Mouse (Mus musculus): ENCODE measurements around the gene Tpcn1.

The Tpcn1 gene

DNA sequence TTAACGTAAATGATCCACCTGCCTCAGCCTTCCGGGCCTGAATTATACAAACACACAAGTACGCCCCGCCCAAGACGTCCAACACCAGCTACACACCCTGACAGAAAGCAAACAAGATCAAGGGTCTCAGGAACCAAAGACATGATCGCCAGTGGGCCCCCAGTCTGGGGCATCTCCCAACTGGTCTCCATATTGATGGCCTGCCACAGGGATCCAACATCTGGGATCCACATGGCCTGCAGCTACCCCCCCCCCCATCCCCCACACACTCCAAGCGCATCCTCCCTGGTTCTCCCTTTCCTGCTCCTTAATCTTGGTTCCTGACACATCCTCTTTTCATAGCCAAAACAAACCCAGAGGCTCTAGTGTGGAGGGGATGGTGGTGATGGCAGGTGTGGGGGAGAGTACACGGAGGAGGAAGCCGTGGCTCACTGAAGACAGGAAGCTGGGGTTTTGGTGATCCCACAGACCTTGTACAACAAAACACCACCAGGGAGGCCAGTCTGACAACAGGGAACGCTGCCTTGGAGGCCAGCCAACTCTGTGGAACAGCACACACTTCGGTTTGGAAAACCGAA lies 9.9 kb downstream of the Tpcn1 start:
- DNase-seq = no peak

DNA sequence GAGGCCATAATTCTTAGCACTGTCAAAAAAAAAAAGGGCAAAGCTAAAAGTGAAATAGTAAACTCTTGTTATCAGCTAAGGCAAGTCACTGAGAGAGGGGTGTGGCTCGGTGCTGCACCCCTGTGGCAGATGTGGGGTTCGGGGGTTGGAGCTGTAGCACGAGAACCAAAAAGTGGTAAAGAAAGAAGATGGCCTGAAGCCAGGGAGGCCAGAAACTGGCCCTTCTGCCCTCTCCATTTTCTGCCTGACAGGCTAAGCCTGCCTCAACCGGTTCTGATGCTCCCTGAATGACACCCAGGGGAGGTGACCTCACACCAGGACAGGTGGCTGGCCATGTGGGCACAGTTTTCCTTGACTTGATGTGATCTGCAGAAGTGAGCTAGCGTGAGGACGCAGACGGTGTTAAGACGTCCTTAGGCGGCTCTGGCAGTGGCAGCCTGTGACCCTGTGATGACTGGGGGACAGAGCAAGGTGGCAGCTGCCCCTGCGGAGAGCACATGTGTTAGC lies 10.5 kb downstream of the Tpcn1 start:
- no peak for DNase-seq

- DNase-seq = no peak
These were observed 11.6 kb downstream of the Tpcn1 start for GRCm38 (mm10) chr5:120576781-120577301.

DNA sequence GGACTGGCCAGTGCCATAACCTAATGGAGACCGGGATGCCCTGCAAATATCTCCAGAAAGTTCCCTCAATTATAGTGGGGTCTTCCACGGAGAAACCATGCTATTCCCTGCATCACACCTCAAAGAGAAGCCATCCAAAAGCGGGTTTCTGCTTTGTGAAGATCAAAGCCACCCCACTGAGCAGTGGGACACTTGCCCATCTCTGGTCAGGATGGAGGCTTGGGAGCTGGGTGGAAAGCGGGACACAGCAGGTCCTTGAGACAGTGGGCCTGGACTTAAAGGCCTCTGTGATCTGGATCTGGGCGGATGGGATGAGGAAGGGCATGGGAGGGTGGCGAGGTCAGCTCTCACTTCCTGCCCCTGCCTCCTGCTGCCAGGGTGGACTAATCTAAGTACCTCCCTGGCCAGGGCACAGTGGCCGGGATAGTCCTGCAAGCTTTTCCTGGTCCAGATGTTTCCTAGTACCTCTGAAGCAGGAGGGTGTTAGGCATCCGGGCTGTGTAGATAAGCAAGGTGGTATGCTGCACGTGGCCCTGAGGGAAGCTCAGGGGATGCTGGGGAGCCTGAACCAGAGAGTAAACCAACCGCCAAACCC lies 13.9 kb downstream of the Tpcn1 start:
- peak; percentile 72 for DNase-seq

GRCm38 (mm10) chr5:120571056-120571740 lies 17.3 kb downstream of the Tpcn1 start:
- DNase-seq = peak; percentile 60

DNA sequence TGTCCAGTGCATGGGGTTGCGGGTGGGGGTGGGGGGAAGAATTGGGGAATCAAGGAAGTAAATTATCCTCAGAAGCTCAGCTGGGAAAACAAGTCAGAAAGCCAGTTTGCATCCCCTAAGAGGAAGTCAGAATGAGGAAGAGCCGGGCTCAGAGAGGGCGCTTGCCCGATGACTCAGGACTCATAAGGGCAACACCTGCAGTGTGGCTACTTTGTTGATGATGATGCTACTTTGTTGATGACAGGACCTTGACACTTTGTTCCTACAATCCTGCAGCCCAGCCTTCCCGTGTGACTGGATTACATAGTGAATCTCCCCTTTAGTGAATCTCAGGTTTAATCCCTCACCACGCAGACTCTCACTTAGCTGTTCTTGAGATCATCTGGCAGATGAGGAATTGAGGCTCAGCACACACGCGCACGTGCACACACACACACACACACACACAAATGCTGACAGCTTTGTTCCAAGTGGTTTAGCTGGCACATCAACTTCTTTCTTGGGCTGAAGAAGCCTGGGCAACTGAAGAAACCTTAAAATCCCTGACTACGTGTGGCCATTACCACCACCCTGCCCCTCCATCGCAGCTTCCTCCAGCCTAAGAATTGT lies 18.1 kb downstream of the Tpcn1 start:
- DNase-seq = peak; percentile 25

DNA sequence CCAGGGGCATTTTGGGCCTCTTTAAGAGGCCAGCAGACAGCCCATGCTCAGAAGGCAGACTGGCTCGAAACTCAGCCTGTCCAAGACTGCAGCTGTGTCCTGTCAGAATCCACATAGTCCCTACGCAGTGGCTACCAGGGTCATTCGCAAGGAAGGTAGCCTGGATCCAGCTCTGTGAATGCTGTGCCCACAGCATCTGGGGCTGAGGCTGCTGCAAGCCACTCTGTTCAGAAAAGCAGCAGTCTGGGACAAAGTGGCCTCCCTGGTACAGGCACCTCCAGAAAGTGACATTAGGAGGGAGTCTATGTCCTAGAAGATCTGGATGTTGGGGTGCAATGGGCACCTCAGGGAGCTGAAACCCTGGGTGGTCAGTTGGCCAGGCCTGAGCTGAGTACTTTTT lies 18.7 kb downstream of the Tpcn1 start:
- no peak for DNase-seq

GRCm38 (mm10) chr5:120568964-120569363 lies 19.5 kb downstream of the Tpcn1 start:
- DNase-seq = no peak

- DNase-seq = peak; percentile 83
These were observed 20.1 kb downstream of the Tpcn1 start for GRCm38 (mm10) chr5:120568336-120568768.

DNA sequence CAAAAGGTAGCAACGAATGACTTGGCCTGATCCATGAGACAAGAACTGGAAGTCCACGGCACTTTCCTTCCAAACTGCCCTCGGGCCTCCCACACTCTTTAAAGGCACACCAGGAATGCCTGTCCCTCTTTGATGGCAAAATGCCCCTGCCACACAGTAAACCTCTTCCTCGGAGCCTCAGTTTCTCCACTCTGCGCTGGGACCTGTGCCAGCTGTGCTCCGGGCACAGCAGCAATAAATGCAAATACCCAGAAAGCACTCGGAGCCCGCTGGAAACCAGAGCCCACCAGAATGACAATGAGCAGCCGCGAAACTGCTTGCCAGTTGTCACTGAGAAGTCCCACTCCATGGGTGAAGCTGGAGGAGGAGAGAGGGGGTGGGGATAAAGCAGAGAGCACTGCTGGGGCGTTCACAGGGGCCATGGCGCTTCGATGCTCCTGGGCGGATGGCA lies 20.7 kb downstream of the Tpcn1 start:
- DNase-seq = peak; percentile 77

- peak; percentile 74 for DNase-seq
These were observed 21.2 kb downstream of the Tpcn1 start for GRCm38 (mm10) chr5:120567253-120567701.

DNA sequence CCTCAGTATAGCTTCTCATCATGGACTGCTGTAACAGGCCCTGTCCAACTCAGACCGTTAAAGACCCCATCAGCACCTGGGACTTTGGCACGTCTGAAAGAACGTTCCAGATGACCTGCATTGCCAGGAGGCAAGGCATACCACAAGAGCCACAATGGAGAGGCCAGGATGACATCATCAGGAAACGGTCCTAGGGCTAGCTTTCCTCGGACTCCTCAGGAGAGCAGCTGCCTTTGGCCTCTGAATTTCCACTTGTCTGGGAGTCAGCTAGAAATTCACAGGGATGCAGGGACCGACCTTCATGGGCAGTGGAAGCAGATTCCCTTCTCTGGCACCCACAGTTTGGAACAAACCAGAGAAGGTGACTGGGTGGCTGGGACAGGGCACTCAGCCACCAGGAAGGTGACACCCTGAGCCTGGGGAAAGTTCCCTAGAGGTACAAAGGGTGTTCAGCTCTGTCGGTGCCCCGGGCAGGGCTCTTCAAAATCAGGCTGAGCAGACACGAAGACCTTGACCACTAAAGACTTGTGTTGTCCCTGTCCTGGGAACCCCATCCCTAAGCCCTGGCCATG lies 21.7 kb downstream of the Tpcn1 start:
- DNase-seq = peak; percentile 82

GRCm38 (mm10) chr5:120566101-120566500 lies 22.4 kb downstream of the Tpcn1 start:
- peak; percentile 97 for DNase-seq

GRCm38 (mm10) chr5:120565171-120565905 lies 23.1 kb downstream of the Tpcn1 start:
- peak; percentile 51 for DNase-seq

GRCm38 (mm10) chr5:120563914-120564311 lies 24.6 kb downstream of the Tpcn1 start:
- no peak for DNase-seq

- peak; percentile 57 for DNase-seq
These were observed 25.2 kb downstream of the Tpcn1 start for GRCm38 (mm10) chr5:120562956-120563913.

DNA sequence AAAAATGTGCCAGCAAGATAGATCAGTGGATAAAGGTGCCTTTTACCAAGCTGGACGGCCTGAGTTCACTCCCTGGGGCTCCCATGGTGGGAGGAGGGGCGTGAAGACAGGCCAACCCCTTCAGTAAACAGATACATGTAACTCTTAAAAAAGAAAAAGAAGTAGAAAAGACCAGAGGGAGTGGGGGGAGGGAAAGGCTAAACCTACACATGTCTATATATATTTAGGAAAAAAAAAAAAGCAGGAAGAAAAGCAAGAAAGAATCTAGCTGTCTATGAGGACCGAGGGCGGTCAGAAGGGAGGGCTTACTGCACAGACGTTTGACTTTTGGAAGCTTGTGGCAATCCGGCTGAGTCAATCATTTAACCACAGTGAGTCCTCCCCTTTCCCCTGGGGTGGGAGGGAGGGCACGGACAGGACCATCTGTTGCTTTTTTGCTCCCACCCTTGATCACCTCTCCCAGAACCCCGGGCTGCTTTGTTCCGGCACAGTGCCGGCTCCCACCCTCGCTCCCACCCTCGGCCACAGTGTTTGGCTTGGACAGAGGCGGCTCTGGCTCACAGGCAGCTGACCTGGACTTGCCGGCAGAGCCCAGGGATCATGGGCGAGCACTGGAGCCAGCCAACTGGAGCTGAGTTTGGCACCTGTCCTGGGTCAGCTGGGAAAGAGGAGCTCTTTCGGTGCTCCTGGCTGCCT lies 27.7 kb downstream of the Tpcn1 start:
- DNase-seq = peak; percentile 90

DNA sequence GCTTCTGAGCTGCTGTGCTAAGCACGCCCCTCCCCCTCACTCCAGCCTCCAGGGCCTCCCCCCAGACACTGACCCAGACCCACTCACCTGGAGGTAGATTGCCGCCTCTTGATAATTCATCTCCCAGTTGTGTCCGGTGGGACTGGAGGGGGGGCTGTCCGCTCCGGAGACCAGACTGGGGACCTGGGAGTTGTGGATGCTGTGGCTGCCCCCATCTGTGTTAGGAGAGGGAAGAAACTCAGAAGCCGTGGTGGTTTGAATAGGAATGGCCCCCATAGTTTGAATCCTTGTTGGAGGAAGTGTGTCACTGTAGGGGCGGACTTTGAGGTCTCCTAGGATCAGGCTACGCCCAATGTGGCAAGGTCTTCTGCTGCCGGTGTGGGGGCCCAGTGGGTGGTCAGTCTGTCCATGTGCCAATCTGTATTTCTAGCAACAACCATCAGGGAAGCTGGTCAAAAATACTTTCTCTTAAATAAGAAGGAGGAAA lies 28.3 kb downstream of the Tpcn1 start:
- DNase-seq = peak; percentile 76

GRCm38 (mm10) chr5:120558762-120559161 lies 29.7 kb downstream of the Tpcn1 start:
- peak; percentile 52 for DNase-seq

GRCm38 (mm10) chr5:120558041-120558440 lies 30.4 kb downstream of the Tpcn1 start:
- DNase-seq = peak; percentile 60
